ENCODE assay signal across 9 mouse cellular contexts in the genomic region with DNA sequence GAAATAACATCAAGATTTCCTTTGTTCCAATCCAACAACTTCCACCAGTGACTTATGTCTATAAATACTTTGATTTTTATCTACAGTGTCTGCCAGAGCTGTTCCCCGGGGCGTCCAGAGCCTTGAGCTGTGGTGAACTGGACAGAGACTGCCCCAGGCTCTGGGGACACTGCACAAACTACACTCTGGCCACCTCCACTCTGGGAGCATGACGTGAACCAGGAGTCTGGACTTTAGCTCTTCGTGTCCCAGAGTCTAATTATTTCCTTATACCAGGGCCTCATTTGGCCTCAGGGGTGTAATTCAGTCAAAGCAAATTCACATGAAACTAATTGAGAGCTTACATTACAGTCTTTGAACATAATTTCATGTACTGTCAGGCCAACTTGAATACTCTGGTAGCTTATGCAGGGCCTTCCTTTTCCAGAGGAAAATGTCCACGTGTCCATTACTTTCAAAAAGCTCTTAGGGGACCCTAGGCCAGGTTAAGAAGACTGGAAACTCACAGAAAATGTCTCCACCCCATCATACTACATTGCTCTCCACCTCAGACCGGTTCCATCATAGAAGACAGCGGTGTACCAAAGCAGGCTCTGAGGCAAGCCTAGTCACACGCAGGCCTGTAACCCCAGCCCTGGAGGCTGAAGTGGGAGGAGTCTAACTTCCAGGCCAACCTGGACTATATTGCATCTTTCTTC. TPM values are rescaled to one million over a fixed set of nuclear protein-coding genes. Genes with fewer than 3 reads are reported as not detected.
DNase-seq lines count a peak whose midpoint lies in the region; ATAC-seq and TF ChIP-seq lines count a peak whose summit lies in the region.
"Had no signal": no experiment of that assay in that cellular context is flagged by ENCODE, and none has a peak within 500 bp of the region (broad histone marks: within the 10 kb centered on the region; RNA-seq: fewer than 3 reads in every experiment).

No protein-coding gene starts in this region.

- peak; percentile 10 for DNase-seq in hindbrain, embryonic 11.5 days (ENCODE audit: low spot score)
- no peak for DNase-seq in hindbrain, embryonic 10.5 days (ENCODE audit: low spot score)
- peak; percentile 15 for DNase-seq in Patski (ENCODE audit: low read depth, low spot score)
- peak; percentile 58 for DNase-seq in forelimb bud, embryonic 11.5 days (ENCODE audit: low read depth, low spot score)
- no peak for DNase-seq in layer of hippocampus, adult 11-12 months (ENCODE audit: low spot score)
- DNase-seq: cerebellum, adult 11-12 months had no signal

- H3K4me3 ChIP-seq in hindbrain, embryonic 11.5 days (ENCODE audit: low read depth, low read length), result no peak overlapping the region
- no peak overlapping the region for H3K4me3 ChIP-seq in hindbrain, embryonic 10.5 days
- no peak overlapping the region for H3K4me3 ChIP-seq in liver, embryonic 12.5 days

- POLR2A ChIA-PET in Patski (lab: Charles Lee), result no interaction called here

- in situ Hi-C loops in Patski (cut with MboI; ENCODE audit: low pct_unique_long_range_greater_than_20kb), result no loop called here

- no peak overlapping the region for H3K27ac ChIP-seq in hindbrain, embryonic 11.5 days (ENCODE audit: low read depth, low read length)
- no peak overlapping the region for H3K27ac ChIP-seq in hindbrain, embryonic 10.5 days
- H3K27ac ChIP-seq in liver, embryonic 12.5 days, result peak overlapping the region; percentile 54

- 73% methylated on average over 8 of the region's 8 CpGs for WGBS in hindbrain, embryonic 11.5 days
- 73% methylated on average over 8 of the region's 8 CpGs for whole genome bisulfite sequencing in hindbrain, embryonic 10.5 days
- WGBS in liver, embryonic 12.5 days (ENCODE audit: insufficient replicate concordance), result 60% methylated on average over 8 of the region's 8 CpGs

- no peaks in the 10 kb centered on the region for H3K4me1 ChIP-seq in hindbrain, embryonic 11.5 days (replicated peaks; ENCODE audit: control insufficient read depth, insufficient read depth, low read length)
- H3K4me1 ChIP-seq in hindbrain, embryonic 10.5 days (replicated peaks), result 0 out of 2 replicates have a peak, but pooled peaks cover 7% of the 10 kb centered on the region
- peaks cover 85% of the 10 kb centered on the region for H3K4me1 ChIP-seq in liver, embryonic 12.5 days

- H3K9me3 ChIP-seq in hindbrain, embryonic 11.5 days (ENCODE audit: control insufficient read depth, low read length), result no peaks in the 10 kb centered on the region
- H3K9me3 ChIP-seq in hindbrain, embryonic 10.5 days, result no peaks in the 10 kb centered on the region
- H3K9me3 ChIP-seq in liver, embryonic 12.5 days (replicated peaks), result no peaks in the 10 kb centered on the region

- no peak overlapping the region for H3K9ac ChIP-seq in hindbrain, embryonic 11.5 days (ENCODE audit: low read depth, low read length)
- no peak overlapping the region for H3K9ac ChIP-seq in liver, embryonic 12.5 days

- no peak for ATAC-seq in hindbrain, embryonic 11.5 days (ENCODE audit: low FRiP score)
- ATAC-seq in Patski, result no peak
- ATAC-seq in liver, embryonic 12.5 days, result no peak
- no peak for ATAC-seq in CD4-positive, CD25-positive, alpha-beta regulatory T cell, adult 4 months
- no peak for ATAC-seq in inflammation-experienced regulatory T-cells, adult 6 months

- H3K36me3 ChIP-seq in hindbrain, embryonic 11.5 days (ENCODE audit: control insufficient read depth, insufficient read depth, low read length), result no peaks in the 10 kb centered on the region
- no peaks in the 10 kb centered on the region for H3K36me3 ChIP-seq in hindbrain, embryonic 10.5 days
- no peaks in the 10 kb centered on the region for H3K36me3 ChIP-seq in liver, embryonic 12.5 days

- no peak for TF ChIP-seq CTCF in Patski (IDR thresholded peaks at IDR 0.05)

- CTCF ChIA-PET in Patski (lab: Charles Lee), result interaction anchor here (0.9 to 1.3 kb wide), 3 partner anchors 9 to 61 kb away, joined by 3 to 4 read pairs (median 4); no protein-coding TSS in a partner anchor

- no peaks in the 10 kb centered on the region for H3K27me3 ChIP-seq in hindbrain, embryonic 11.5 days (ENCODE audit: control insufficient read depth, insufficient read depth, low read length)
- no peaks in the 10 kb centered on the region for H3K27me3 ChIP-seq in hindbrain, embryonic 10.5 days (ENCODE audit: insufficient read depth, poor library complexity, severe bottlenecking)
- peaks cover 3% of the 10 kb centered on the region for H3K27me3 ChIP-seq in Patski
- H3K27me3 ChIP-seq in liver, embryonic 12.5 days (replicated peaks), result no peaks in the 10 kb centered on the region

- no peak overlapping the region for H3K4me2 ChIP-seq in hindbrain, embryonic 11.5 days (replicated peaks; ENCODE audit: low read depth, low read length)
- no peak overlapping the region for H3K4me2 ChIP-seq in liver, embryonic 12.5 days

RNA-seq across cellular contexts. Expression of gene Slc16a10, which starts 9.9 kb away (rescaled TPM):
- polyA plus RNA-seq in hindbrain, embryonic 11.5 days (2014; fragmentation: Nextera tagmentation; extraction: Ambion mirVana), result 8.6 and 8.9 TPM in 2 replicates
- polyA plus RNA-seq in hindbrain, embryonic 10.5 days (2016; fragmentation: Nextera tagmentation; extraction: Ambion mirVana), result 8.7 and 10.3 TPM in 2 replicates
- polyA plus RNA-seq in Patski (2021), result 9.1 TPM
- polyA plus RNA-seq in liver, embryonic 12.5 days (2016; fragmentation: Nextera tagmentation; extraction: Ambion mirVana), result 93.9 and 99.9 TPM in 2 replicates
- 1 to 10 TPM; 2.5 to 3.0 TPM for polyA plus RNA-seq in CD4-positive, CD25-positive, alpha-beta regulatory T cell, adult 4 months (2017; shearing (Covaris generic))
- polyA plus RNA-seq in inflammation-experienced regulatory T-cells, adult 6 months (2017; shearing (Covaris generic)), result 1 to 10 TPM in 2 of 3 experiments, under 1 TPM in 1; 0.45 to 5.5 (median 3.1) TPM

Comparison
In these comparisons a context has a peak if more than half of its experiments do, and no peak if none do; other contexts are left out.
1. DNase-seq: peak in hindbrain, embryonic 11.5 days (single experiment), Patski (single experiment) and forelimb bud, embryonic 11.5 days (single experiment); none in hindbrain, embryonic 10.5 days (single experiment) and layer of hippocampus, adult 11-12 months (single experiment).